Mouse (Mus musculus): ENCODE data around the gene Ntrk2.

- TF ChIP-seq POLR2A (IDR thresholded peaks at IDR 0.05; ENCODE audit: borderline replicate concordance, extremely low read depth, insufficient read depth, insufficient read length, poor library complexity, severe bottlenecking) = no peak
- TF ChIP-seq CTCF (IDR thresholded peaks at IDR 0.05; ENCODE audit: borderline replicate concordance, extremely low read depth, insufficient read depth, insufficient read length) = no peak
These were observed 114.9 kb downstream of the Ntrk2 start for GRCm38 (mm10) chr13:58921255-58921654.
